Mouse (Mus musculus): ENCODE data around the gene 1110059E24Rik. TPM values are rescaled to one million over a fixed set of nuclear protein-coding genes. Genes with fewer than 3 reads are reported as not detected.

Gene 1110059E24Rik
- polyA plus RNA-seq, 2 experiments = 35.0 to 55.0 TPM

DNA sequence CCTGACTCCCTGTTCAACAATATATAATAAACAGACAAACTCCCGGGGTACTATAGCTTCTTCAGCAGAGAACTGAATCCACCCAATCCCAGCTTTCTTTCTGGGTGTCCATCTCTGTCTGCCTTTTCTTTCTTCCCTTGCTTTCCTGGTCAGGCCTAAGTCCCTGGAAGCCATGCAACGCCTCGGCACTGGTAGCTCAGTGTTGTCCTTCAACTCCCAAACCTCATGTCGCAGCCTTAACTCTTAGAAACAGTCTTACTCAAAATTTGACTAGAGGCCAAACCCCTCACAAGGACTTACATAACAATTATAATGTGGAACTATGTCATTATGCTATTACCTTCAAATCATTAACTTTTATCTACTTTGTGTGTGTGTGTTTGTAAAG lies 28.6 kb downstream of the 1110059E24Rik start:
- no peak overlapping the region for H3K4me2 ChIP-seq (replicated peaks; ENCODE audit: low read depth, low read length, severe bottlenecking)
- H3K9ac ChIP-seq (ENCODE audit: low read depth, low read length, severe bottlenecking) = no peak overlapping the region
- no peaks in the 10 kb centered on the region for H3K36me3 ChIP-seq (ENCODE audit: control insufficient read depth, insufficient read depth, low read length)
- no peaks in the 10 kb centered on the region for H3K27me3 ChIP-seq (ENCODE audit: control insufficient read depth, insufficient read depth, low read length)
- 93% methylated on average over 4 of the region's 4 CpGs for WGBS
- DNase-seq (ENCODE audit: low spot score) (no peak), ATAC-seq (ENCODE audit: low FRiP score, low read depth) (no peak)
- no peaks in the 10 kb centered on the region for H3K9me3 ChIP-seq (ENCODE audit: control insufficient read depth, low read length)
- no peak for TF ChIP-seq POLR2A (IDR thresholded peaks at IDR 0.05; ENCODE audit: borderline replicate concordance, extremely low read depth, insufficient read depth, insufficient read length)
- no peak overlapping the region for H3K27ac ChIP-seq (replicated peaks; ENCODE audit: low read depth, low read length)
- no peaks in the 10 kb centered on the region for H3K4me1 ChIP-seq (ENCODE audit: control insufficient read depth, insufficient read depth, low read length)
- no peak overlapping the region for H3K4me3 ChIP-seq (replicated peaks; ENCODE audit: low read length)

DNA sequence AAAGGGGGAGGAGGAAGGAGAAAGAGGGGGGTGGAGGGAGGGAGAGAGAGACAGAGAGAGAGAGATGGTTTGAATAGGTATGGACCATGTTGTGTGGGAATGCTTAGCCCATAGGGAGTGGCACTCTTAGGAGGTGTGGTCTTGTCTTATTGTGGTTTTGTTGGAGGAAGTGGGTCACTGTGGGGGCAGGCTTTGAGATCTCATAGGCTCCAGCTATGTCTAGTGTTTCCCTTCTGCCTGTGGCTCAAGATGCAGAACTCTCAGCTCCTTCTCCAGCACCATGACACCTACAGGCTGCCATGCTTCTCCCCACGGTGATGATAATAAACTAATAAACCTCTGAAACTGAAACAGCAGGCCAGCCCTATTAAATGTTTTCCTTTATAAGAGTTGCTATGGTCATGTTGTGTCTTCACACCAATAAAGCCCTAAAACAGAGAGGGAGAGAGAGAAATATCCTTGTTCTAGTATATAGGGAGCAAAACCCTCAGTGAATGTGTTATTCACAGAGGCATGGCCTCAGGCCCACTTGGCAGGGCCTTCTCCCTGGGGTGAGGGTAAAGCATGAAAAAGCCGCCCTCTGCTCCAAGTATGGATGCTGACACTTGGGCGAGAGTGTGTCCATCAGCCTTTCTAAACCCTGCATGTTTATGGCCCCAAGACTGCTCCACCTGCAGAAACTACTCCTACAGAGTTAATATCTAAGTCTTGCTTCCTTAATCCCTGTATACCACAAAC lies 29.2 kb downstream of the 1110059E24Rik start:
- Histone ChIP-seq H3K9ac (ENCODE audit: low read depth, low read length, severe bottlenecking) (no peak overlapping the region), H3K27me3 (ENCODE audit: control insufficient read depth, insufficient read depth, low read length) (no peaks in the 10 kb centered on the region), H3K36me3 (ENCODE audit: control insufficient read depth, insufficient read depth, low read length) (no peaks in the 10 kb centered on the region), H3K4me3 (replicated peaks; ENCODE audit: low read length) (no peak overlapping the region), H3K27ac (replicated peaks; ENCODE audit: low read depth, low read length) (no peak overlapping the region), H3K9me3 (ENCODE audit: control insufficient read depth, low read length) (no peaks in the 10 kb centered on the region), H3K4me2 (replicated peaks; ENCODE audit: low read depth, low read length, severe bottlenecking) (no peak overlapping the region), H3K4me1 (ENCODE audit: control insufficient read depth, insufficient read depth, low read length) (no peaks in the 10 kb centered on the region)
- no peak for DNase-seq (ENCODE audit: low spot score)
- no peak for ATAC-seq (ENCODE audit: low FRiP score, low read depth)
- TF ChIP-seq POLR2A (IDR thresholded peaks at IDR 0.05; ENCODE audit: borderline replicate concordance, extremely low read depth, insufficient read depth, insufficient read length) = no peak
- WGBS = 66% methylated on average over 3 of the region's 3 CpGs

DNA sequence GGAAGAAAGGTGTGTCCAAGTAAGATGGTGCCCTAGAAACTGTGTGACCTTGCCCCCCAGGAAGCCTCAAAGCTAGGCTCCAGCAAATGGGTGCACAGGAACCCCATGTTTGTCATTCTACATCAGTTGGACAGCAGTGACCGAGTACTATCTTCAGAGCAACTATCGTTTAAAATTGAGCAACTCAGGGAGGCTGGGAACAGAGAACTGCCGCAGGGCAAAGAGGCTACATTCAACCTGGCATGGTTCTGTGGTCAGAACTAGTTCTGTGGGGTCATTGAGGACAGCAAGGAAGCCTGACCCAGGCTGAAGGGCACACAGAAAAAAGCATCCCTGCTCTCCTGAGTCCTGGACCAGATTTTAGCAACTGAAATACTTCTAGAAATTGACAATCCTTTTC lies 37.0 kb downstream of the 1110059E24Rik start:
- DNase-seq (ENCODE audit: low spot score) (no peak), ATAC-seq (ENCODE audit: low FRiP score, low read depth) (no peak)
- Histone ChIP-seq H3K4me1 (ENCODE audit: control insufficient read depth, insufficient read depth, low read length) (no peaks in the 10 kb centered on the region), H3K9ac (ENCODE audit: low read depth, low read length, severe bottlenecking) (no peak overlapping the region), H3K27me3 (ENCODE audit: control insufficient read depth, insufficient read depth, low read length) (no peaks in the 10 kb centered on the region), H3K36me3 (ENCODE audit: control insufficient read depth, insufficient read depth, low read length) (0 out of 2 replicates have a peak, but pooled peaks cover 6% of the 10 kb centered on the region), H3K9me3 (ENCODE audit: control insufficient read depth, low read length) (no peaks in the 10 kb centered on the region), H3K4me2 (replicated peaks; ENCODE audit: low read depth, low read length, severe bottlenecking) (no peak overlapping the region), H3K4me3 (replicated peaks; ENCODE audit: low read length) (no peak overlapping the region), H3K27ac (replicated peaks; ENCODE audit: low read depth, low read length) (no peak overlapping the region)
- 85% methylated on average over 3 of the region's 3 CpGs for WGBS
- no peak for TF ChIP-seq POLR2A (IDR thresholded peaks at IDR 0.05; ENCODE audit: borderline replicate concordance, extremely low read depth, insufficient read depth, insufficient read length)

DNA sequence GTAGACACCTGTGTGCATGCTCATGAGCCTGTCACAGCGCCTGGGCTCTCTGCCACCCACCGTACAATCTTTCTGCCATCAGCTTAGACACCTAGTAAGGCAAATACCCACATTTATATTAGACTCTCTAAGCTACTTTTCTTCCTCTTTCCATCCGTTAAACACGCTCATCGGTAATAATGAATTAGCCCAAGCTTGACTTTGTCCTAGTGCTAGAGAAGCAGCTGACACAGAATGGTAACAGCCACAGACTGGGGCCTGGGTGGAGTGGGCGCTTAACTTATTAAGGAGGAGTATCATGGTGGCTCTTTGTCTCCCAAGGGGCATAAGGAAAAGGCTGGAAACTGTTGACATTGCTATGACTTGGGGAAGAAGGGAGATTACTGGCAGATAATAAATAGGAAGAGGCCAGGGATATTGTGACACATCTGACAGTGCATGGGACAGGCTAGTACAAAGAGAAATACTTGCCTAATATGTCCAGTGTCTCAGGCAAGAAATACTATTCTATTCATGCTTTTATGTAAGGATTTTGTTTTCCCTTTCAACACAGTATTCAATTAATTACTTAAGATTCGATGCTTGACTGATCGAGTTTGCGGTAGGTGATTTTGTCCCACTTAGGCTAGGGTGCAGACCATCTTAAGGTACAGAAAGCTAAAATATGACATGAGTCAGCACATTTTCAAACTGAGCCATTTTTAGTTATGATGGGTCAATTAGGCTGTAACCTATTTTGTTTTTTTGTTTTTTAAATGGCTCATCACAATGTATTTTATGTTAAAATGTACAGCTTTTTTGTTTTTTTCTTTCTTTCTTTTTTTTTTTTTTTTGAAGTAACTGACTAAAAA lies 40.8 kb downstream of the 1110059E24Rik start:
- 90% methylated on average over 9 of the region's 9 CpGs for WGBS
- no peaks in the 10 kb centered on the region for H3K27me3 ChIP-seq (ENCODE audit: control insufficient read depth, insufficient read depth, low read length)
- H3K9ac ChIP-seq (ENCODE audit: low read depth, low read length, severe bottlenecking) = no peak overlapping the region
- no peak for ATAC-seq (ENCODE audit: low FRiP score, low read depth)
- no peaks in the 10 kb centered on the region for H3K9me3 ChIP-seq (ENCODE audit: control insufficient read depth, low read length)
- no peaks in the 10 kb centered on the region for H3K36me3 ChIP-seq (ENCODE audit: control insufficient read depth, insufficient read depth, low read length)
- H3K4me1 ChIP-seq (ENCODE audit: control insufficient read depth, insufficient read depth, low read length) = no peaks in the 10 kb centered on the region
- no peak overlapping the region for H3K4me2 ChIP-seq (replicated peaks; ENCODE audit: low read depth, low read length, severe bottlenecking)
- H3K4me3 ChIP-seq (replicated peaks; ENCODE audit: low read length) = no peak overlapping the region
- TF ChIP-seq POLR2A (IDR thresholded peaks at IDR 0.05; ENCODE audit: borderline replicate concordance, extremely low read depth, insufficient read depth, insufficient read length) = no peak
- H3K27ac ChIP-seq (replicated peaks; ENCODE audit: low read depth, low read length) = no peak overlapping the region
- DNase-seq (ENCODE audit: low spot score) = no peak

DNA sequence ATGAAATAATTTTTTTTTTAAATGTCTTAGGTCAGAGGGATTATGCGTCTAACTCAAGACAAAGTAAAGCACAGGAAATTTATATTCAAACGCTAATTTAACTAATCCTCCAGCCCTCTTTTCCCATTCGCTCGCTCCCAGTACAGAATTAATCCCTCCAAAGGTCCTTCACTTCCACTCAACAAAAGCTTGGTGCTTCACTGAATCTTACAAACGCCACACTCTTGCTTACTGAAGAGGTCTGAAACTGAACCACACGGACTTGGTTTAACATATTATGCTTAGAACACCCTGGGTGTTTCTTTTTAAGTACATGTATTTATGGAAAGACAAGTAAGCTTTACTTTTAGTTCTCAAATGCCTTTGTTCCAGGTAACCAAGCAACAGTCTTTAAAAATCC lies 41.5 kb downstream of the 1110059E24Rik start:
- Histone ChIP-seq H3K4me1 (ENCODE audit: control insufficient read depth, insufficient read depth, low read length) (no peaks in the 10 kb centered on the region), H3K27ac (replicated peaks; ENCODE audit: low read depth, low read length) (no peak overlapping the region), H3K9ac (ENCODE audit: low read depth, low read length, severe bottlenecking) (no peak overlapping the region), H3K4me2 (replicated peaks; ENCODE audit: low read depth, low read length, severe bottlenecking) (no peak overlapping the region), H3K9me3 (ENCODE audit: control insufficient read depth, low read length) (no peaks in the 10 kb centered on the region), H3K36me3 (ENCODE audit: control insufficient read depth, insufficient read depth, low read length) (no peaks in the 10 kb centered on the region), H3K27me3 (ENCODE audit: control insufficient read depth, insufficient read depth, low read length) (no peaks in the 10 kb centered on the region), H3K4me3 (replicated peaks; ENCODE audit: low read length) (no peak overlapping the region)
- no peak for ATAC-seq (ENCODE audit: low FRiP score, low read depth)
- DNase-seq (ENCODE audit: low spot score) = no peak
- TF ChIP-seq POLR2A (IDR thresholded peaks at IDR 0.05; ENCODE audit: borderline replicate concordance, extremely low read depth, insufficient read depth, insufficient read length) = no peak
- WGBS = 65% methylated on average over 6 of the region's 6 CpGs

Data from limb, embryonic 14.5 days (tissue).